Mouse (Mus musculus) c-Kit-positive CD71-positive TER-119-positive erythroid progenitor cells, embryonic 14.5 days (primary cell): ENCODE results near the gene Cadm1.

Experiments used
- DNase-seq: peaks from one replicate; pipeline ENCODE4 v3.0.0-alpha.2; 2013; ENCODE audit warnings: low spot score

Cadm1 gene

DNA sequence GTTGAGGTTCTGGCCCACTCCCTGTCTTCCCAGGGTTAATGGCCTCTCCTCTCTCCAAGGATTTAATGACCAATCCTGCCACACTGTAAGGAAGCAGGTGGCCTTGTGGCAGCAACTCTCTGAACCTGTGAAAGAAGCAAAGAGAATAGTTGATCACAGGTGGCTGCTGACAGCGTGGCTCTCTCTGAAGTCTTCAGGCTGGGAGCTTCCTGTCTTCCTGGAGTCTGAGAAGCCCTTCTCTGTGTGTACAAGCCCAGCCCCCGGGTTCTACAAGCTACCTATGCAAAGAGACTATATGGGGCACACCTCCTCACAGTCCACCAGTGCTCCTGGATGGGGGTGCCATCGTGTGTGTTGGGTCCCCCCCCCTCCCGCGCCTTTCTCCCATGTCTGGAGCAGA, 339.7 kb downstream of the Cadm1 start:
- no peak for DNase-seq

DNA sequence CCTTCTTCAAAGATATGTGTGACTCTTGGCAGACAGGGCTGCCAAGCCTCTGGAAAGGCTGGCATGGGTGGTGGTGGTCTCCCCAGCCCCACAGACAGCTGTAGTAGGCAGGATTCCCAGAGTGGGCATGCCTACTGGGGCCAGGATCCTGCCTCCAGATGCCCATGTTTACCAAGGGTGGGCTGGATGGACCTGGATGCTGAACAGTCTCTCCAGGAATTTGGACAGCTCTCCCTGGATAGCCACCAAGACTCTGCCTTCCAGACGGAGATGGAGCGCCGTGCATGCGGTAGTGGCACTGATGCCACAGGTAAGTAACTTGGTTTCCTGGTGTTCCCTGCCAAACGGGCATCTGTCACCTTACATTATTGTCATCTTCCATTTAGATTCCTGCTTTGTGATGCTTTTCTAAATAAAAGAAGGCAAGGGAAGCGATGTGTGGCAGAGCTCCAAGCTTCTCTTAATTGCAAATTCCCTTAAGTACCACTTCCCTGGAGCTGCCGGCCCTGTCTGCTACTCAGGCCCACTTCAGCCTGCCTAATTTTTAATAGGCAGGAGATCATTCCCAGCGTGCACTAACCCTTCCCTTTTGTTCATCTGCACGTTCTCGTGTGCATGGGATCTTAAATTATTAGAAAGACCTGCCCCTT, 346.7 kb downstream of the Cadm1 start:
- DNase-seq, result no peak

DNA sequence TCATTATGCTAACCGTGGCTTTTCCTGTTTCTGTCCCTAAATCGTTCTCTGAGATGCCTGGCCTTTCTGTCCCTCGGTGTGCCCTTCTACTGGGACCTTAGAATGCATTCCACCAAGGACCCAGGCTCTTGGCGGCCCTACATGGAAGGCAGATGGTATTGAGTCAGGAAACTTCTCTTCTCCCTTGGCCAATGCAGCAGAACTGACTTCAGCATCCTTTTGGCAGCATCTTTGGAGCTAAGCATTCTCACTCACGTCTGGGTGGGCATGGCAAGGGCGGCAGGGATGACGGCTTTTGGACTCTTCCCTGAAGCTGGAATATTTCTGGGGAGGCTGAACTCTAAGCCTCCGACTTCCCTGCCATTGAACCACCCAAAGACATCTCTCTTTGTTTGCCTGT, 350.2 kb downstream of the Cadm1 start:
- no peak for DNase-seq

DNA sequence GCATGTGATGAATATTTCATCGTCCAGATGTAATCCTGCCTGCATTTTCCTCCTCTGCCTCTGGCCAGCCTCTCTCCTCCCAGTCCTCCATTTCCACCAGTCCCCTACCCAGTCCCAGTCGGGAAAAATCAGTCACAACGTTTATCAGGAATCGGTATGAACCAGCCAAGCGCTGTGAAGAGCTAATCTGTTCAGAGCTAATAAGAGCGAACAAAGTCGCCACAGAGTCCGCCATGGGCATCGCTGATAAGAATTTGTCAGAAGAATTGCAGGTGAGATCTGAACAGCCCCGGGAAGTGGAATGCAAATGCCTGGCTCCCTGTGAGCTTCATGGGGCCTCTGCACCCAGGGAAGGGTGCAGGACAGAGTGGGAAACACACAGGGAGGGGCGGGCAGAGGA, 352.4 kb downstream of the Cadm1 start:
- no peak for DNase-seq

DNA sequence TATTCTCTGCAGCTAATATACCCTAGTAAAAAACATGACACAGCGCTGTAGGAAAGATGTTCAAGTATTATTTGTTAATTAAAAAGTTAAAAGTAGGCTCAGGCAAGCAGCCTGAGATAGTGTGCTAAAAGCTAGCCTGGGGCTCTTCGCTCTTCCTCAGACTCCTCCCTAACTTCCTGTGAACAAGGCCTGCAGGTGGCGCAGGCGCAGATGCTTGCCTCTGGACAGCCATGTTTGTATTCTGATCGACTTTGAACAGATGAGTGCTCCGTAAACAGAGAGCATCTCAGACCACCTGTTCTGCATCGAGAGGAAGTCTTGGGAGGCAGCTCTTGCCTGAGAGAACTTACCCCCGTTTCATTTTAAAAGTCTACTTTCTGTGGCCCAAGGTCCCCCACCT, 361.7 kb downstream of the Cadm1 start:
- DNase-seq, result no peak

DNA sequence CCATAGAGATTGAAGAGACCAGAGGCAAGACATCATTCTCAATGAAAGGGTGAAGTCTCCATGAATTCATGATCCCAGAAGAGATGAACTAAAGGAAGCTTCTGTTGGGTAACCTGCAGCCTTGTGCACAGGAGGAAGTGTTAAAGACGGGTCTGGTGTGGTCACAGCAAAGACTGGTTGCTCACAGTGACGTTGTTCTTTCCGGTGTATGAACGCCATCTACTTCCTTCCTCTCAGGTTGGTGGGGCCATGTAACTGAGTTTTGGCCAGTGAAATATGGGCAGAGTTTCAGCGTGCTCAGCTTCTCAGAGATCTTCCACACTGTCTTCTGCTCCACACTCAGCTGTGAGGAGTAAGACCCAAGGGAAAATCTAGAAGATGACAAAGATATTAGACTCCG, 363.0 kb downstream of the Cadm1 start:
- no peak for DNase-seq

DNA sequence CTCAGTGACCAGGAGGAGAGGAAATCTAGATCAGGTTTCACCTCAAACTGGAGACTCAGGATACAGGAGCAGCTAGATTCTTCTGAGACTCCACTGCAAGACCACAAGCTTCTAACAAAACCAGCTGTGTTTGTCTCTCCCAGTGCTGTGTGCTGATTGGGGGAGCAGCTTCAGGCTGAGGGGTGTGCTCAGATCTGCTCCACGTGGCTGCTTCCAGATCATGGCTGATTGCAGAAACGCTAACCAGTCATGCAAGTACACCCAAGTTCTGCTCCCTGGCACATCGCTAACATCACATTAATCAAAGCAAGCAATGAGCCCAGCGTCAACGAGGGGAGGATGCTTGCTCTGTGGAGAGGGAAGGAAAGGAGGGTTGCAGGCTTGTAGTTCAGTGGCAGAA, 364.1 kb downstream of the Cadm1 start:
- DNase-seq, result no peak

DNA sequence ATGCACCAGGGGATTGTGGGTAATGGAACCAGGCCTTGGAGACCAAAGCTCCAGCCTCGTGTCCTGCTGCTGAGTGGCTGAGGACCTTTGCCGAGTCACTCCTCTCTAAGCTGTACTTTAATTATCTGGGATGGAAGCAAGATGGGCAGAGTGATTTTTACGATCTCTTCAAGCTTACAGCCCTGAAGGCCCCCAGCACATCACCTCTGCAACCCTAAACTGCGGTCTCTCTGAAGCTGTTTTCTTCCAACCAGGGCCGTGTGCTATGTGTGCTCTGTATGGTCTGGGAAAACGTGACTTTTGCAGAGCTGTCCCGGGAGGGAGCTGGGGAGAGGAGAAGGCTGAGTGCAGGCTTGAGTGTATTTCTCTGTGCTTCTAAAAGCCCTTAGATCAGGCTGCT, 364.7 kb downstream of the Cadm1 start:
- no peak for DNase-seq

DNA sequence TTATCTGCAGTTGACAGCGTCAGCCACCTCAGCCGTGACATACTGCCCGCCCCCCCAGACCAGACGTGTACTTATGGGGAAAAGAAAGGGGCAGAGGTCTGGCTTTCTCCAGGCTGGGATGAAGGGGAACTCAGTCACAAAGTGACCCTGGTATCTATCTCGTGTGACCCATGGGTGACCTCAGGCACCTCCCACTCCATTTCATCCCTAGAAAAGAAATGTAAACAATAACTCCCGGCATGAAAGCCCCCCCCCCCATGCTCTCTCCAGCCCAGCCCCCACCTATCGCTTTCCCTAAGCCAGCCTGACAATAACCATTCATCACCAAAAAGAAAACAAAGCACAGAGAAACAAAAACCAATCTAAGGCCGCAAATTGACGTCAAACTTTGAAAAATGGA, 365.1 kb downstream of the Cadm1 start:
- DNase-seq, result no peak

DNA sequence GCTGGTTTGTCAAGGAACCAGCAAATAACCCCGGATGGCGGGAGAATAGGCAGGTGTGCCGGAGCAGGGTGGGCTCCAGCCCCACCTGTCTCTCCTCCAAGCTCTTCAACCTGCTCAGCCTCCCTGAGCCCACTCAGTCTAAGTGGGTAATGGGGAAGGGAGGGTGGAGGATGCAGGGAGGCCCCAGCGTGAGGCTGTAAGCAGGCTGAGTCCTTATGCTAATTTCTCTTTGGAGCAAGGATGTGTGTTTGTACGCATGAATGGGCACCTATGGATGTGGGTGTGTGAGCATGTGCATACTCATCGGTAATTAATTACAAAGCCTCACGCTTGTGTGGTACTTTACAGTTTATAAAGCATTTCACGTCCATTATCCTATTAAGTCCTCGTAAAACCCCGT, 370.8 kb downstream of the Cadm1 start:
- DNase-seq, result no peak

DNA sequence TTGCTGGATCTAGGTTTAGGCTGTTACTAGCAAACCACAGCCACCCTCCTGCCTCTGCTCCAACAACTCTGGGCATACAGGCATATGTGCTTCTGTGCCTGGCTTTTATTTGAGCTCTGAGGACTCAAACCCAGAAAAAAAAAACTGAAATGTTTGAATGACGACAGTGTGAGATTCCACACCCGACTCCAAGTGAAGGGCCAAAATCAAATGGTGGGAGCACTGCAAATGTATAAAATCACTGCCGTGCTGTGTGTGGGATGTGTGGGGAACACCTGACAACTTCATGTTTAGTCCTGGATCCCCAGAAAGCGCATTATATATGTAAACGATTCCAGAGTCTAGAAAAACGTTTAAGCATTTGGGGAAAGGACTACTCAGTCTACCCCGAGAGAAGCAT, 373.7 kb downstream of the Cadm1 start:
- no peak for DNase-seq

DNA sequence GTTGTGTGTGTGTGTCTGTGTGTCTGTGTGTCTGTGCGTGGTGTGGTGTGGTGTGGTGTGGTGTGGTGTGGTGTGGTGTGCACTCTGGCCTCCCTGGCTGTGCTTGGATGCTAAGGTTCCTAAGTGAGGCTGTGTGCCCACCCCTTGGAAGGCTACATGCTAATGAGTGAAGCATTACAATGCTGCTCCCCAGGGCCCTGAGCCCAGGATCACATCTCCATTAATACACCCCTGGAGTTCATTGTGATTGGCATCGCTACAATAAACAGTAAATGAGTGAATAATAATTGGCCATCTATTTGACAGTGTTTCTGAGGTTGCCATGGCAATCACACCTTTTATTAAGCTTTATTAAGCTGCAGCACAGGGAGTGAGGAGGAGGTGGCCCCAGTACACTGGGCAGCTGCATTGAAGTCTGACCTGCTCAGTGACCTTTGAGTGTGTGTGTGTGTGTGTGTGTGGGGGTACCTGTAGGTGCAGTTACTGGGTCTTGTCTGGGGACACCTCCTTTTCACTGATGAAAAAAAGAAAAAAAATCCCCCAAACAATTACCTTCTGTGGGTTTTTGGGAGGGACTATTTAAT, 374.5 kb downstream of the Cadm1 start:
- no peak for DNase-seq

DNA sequence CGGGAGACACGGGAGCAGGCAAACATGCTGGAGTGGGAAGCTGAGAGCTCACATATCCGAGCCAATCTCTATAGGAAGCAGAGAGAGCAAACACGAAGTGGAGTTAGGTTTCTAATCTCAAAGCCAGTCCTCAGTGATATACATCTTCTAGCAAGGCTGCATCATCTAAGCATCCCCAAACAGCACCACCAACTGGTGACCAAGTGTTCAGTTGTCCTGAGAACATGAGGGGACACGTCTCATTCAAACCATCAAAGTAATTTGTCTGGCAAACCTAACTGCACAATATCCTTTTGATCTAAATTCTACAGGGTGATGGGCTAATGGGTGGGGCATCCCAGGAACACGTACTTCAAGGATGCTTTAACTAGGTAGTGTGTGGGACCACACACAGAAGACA, 376.5 kb downstream of the Cadm1 start:
- DNase-seq, result no peak
